In genomic region chr19:8871267-8872186, GRCm38 (mm10) we compare ENCODE assay signal across 8 mouse cellular contexts. TPM values are rescaled to one million over a fixed set of nuclear protein-coding genes. Genes with fewer than 3 reads are reported as not detected.
DNase-seq lines count a peak whose midpoint lies in the region; ATAC-seq and TF ChIP-seq lines count a peak whose summit lies in the region.

Ubxn1 (plus strand) TSS chr19:8871496.

- peak within 1 kb of the TSS; percentile 96 for H3K4me2 ChIP-seq in forebrain, embryonic 13.5 days
- H3K4me2 ChIP-seq in liver, postnatal 0 days (ENCODE audit: low read depth, low read length) = peak within 1 kb of the TSS; percentile 77
- peak within 1 kb of the TSS; percentile 90 for H3K4me2 ChIP-seq in neural tube, embryonic 14.5 days (ENCODE audit: low read depth, low read length)

- H3K4me1 ChIP-seq in ES-Bruce4 (ENCODE audit: control insufficient read depth, insufficient read depth, low read length) = no peaks in the 10 kb centered on the region
- H3K4me1 ChIP-seq in forebrain, embryonic 13.5 days = peaks cover 13% of the 10 kb centered on the region
- peaks cover 11% of the 10 kb centered on the region; the same call in 1 of the 2 replicates for H3K4me1 ChIP-seq in liver, postnatal 0 days (ENCODE audit: insufficient read depth)
- peaks cover 11% of the 10 kb centered on the region for H3K4me1 ChIP-seq in neural tube, embryonic 14.5 days (ENCODE audit: control insufficient read depth, insufficient read depth, low read length)

- DNase-seq in heart, postnatal 10 days = peak; percentile 99
- DNase-seq in large intestine, adult 2 months (ENCODE audit: low read depth, low spot score) = peak; percentile 83
- DNase-seq in liver, postnatal 0 days = peak; percentile 97
- DNase-seq in testis, postnatal 10 days (ENCODE audit: low spot score) = peak; percentile 94

- peak; percentile 73 for TF ChIP-seq EP300 in ES-Bruce4 (IDR thresholded peaks at IDR 0.05; ENCODE audit: insufficient read depth, low read depth, low read length)
- TF ChIP-seq EP300 in liver, postnatal 0 days (IDR thresholded peaks at IDR 0.05; ENCODE audit: low read depth) = peak; percentile 82

- peak within 1 kb of the TSS; percentile 89 for H3K4me3 ChIP-seq in ES-Bruce4 (ENCODE audit: low read depth, low read length)
- peak within 1 kb of the TSS; percentile 98 for H3K4me3 ChIP-seq in forebrain, embryonic 13.5 days
- H3K4me3 ChIP-seq in liver, postnatal 0 days (ENCODE audit: low read depth, low read length) = peak within 1 kb of the TSS; percentile 96
- H3K4me3 ChIP-seq in neural tube, embryonic 14.5 days (ENCODE audit: low read depth, low read length) = peak within 1 kb of the TSS; percentile 98

- intact Hi-C loops in heart, postnatal 10 days (cut with DNase I) = no loop called here

- ATAC-seq in cerebellum, adult (ENCODE audit: insufficient number of reproducible peaks, low FRiP score, low TSS enrichment) = peak; percentile 89
- ATAC-seq in forebrain, embryonic 13.5 days = peak; percentile 98
- ATAC-seq in liver, postnatal 0 days = peak; percentile 97
- ATAC-seq in neural tube, embryonic 14.5 days (ENCODE audit: low read depth) = peak; percentile 98

- peak within 1 kb of the TSS; percentile 91 for H3K9ac ChIP-seq in ES-Bruce4 (ENCODE audit: low read depth, poor library complexity, severe bottlenecking)
- H3K9ac ChIP-seq in forebrain, embryonic 13.5 days = peak within 1 kb of the TSS; percentile 97
- H3K9ac ChIP-seq in liver, postnatal 0 days (replicated peaks) = peak within 1 kb of the TSS; percentile 98
- H3K9ac ChIP-seq in neural tube, embryonic 14.5 days (replicated peaks; ENCODE audit: low read depth, low read length) = peak within 1 kb of the TSS; percentile 97

- TF ChIP-seq CTCF in ES-Bruce4 (IDR thresholded peaks at IDR 0.05; ENCODE audit: low read depth, low read length) = no peak
- 0 out of 2 replicates have a peak, but pooled peaks have one; percentile 2 for TF ChIP-seq CTCF in liver, postnatal 0 days (IDR thresholded peaks at IDR 0.05; ENCODE audit: low read depth)

- peak within 1 kb of the TSS; percentile 86 for H3K27ac ChIP-seq in ES-Bruce4 (ENCODE audit: insufficient read depth, low read length)
- peak within 1 kb of the TSS; percentile 57 for H3K27ac ChIP-seq in forebrain, embryonic 13.5 days
- peak within 1 kb of the TSS; percentile 94 for H3K27ac ChIP-seq in liver, postnatal 0 days (ENCODE audit: low read depth)
- peak within 1 kb of the TSS; percentile 78 for H3K27ac ChIP-seq in neural tube, embryonic 14.5 days (ENCODE audit: low read depth, low read length)

- TF ChIP-seq POLR2A in ES-Bruce4 (IDR thresholded peaks at IDR 0.05; ENCODE audit: insufficient read depth, low read length) = no peak

- H3K27me3 ChIP-seq in ES-Bruce4 (ENCODE audit: control insufficient read depth, insufficient read depth, low read length, poor library complexity, severe bottlenecking) = no peaks in the 10 kb centered on the region
- H3K27me3 ChIP-seq in forebrain, embryonic 13.5 days = no peaks in the 10 kb centered on the region
- no peaks in the 10 kb centered on the region for H3K27me3 ChIP-seq in liver, postnatal 0 days (ENCODE audit: insufficient read depth, low read length)
- no peaks in the 10 kb centered on the region; the same call in 1 of the 2 replicates for H3K27me3 ChIP-seq in neural tube, embryonic 14.5 days (ENCODE audit: control insufficient read depth, insufficient read depth, low read length)

- H3K9me3 ChIP-seq in ES-Bruce4 (replicated peaks; ENCODE audit: control insufficient read depth, insufficient read depth, low read length, poor library complexity, severe bottlenecking) = no peaks in the 10 kb centered on the region
- no peaks in the 10 kb centered on the region for H3K9me3 ChIP-seq in forebrain, embryonic 13.5 days (replicated peaks)
- no peaks in the 10 kb centered on the region for H3K9me3 ChIP-seq in liver, postnatal 0 days (ENCODE audit: low read length)
- no peaks in the 10 kb centered on the region for H3K9me3 ChIP-seq in neural tube, embryonic 14.5 days (ENCODE audit: control insufficient read depth, low read length)

- peaks cover 30% of the 10 kb centered on the region for H3K36me3 ChIP-seq in ES-Bruce4 (ENCODE audit: control insufficient read depth, insufficient read depth, low read length, poor library complexity, severe bottlenecking)
- H3K36me3 ChIP-seq in forebrain, embryonic 13.5 days (ENCODE audit: poor library complexity, severe bottlenecking) = peaks cover 35% of the 10 kb centered on the region
- H3K36me3 ChIP-seq in liver, postnatal 0 days (replicated peaks; ENCODE audit: insufficient read depth, low read length) = peaks cover 29% of the 10 kb centered on the region
- H3K36me3 ChIP-seq in neural tube, embryonic 14.5 days (ENCODE audit: control insufficient read depth, insufficient read depth, low read length) = peaks cover 30% of the 10 kb centered on the region

- WGBS in forebrain, embryonic 13.5 days = under 1% methylated on average over 59 of the region's 59 CpGs
- under 1% methylated on average over 59 of the region's 59 CpGs for WGBS in large intestine, adult 2 months
- WGBS in liver, postnatal 0 days (ENCODE audit: insufficient replicate concordance) = under 1% methylated on average over 59 of the region's 59 CpGs
- WGBS in neural tube, embryonic 14.5 days = under 1% methylated on average over 56 of the region's 59 CpGs

RNA-seq across cellular contexts. Expression of gene Ubxn1, which starts in this region (rescaled TPM):
- 189 and 201 TPM in 2 replicates for polyA plus RNA-seq in ES-Bruce4 (2011; ENCODE audit: insufficient read depth, insufficient read length, low read depth, missing spikeins)
- polyA plus RNA-seq in forebrain, embryonic 13.5 days (2015; fragmentation: Nextera tagmentation; extraction: Ambion mirVana) = 188 and 194 TPM in 2 replicates
- total RNA-seq in heart, postnatal 10 days (2021) = 100 to 1,000 TPM; 123 to 126 TPM
- 82.6 and 86.1 TPM in 2 replicates for polyA plus RNA-seq in large intestine, adult 2 months (2012; rRNA removed)
- 147 TPM in 2 replicates for polyA plus RNA-seq in liver, postnatal 0 days (2015; fragmentation: Nextera tagmentation; extraction: Ambion mirVana)
- 135 and 142 TPM in 2 replicates for polyA plus RNA-seq in neural tube, embryonic 14.5 days (2014; fragmentation: Nextera tagmentation; extraction: Ambion mirVana)

Comparison
In these comparisons a context has a peak if more than half of its experiments do, and no peak if none do; other contexts are left out.
1. Peak in every context shown above with its lines: DNase-seq, ATAC-seq, H3K4me3 ChIP-seq and H3K27ac ChIP-seq.